Mouse (Mus musculus) liver (tissue): ENCODE results near the gene Cyp2d11.
A peak's percentile ranks its signal among the peaks of the same experiment; 100 is the strongest.

ENCODE experiments used
- DNase-seq: peaks from one replicate; pipeline ENCODE4 v3.0.0-alpha.2; 2020; ENCODE audit warnings: mixed read lengths

The Cyp2d11 gene

DNA sequence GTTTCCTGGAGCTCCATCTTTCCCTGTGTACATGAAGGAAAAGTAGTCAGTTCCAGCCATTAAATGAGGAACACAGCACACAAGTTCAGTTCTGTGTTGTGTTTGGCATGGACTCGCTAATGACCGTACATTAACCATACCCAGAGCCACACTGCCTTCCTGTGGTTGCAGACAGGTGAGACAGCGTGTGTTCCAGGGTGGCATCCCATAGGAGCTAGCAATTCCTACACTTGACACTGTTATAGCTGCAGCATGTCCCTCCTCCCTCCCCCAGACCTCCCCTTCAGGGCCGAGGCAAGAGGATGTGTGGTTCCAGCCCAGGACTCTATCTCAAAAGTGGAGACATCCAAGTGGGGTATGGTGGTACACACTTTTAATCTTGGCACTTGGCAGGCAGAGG lies 43.5 kb downstream of the Cyp2d11 start:
- DNase-seq, result no peak

GRCm38 (mm10) chr15:82348999-82349341 lies 44.9 kb downstream of the Cyp2d11 start:
- no peak for DNase-seq

GRCm38 (mm10) chr15:82348258-82348998 lies 45.4 kb downstream of the Cyp2d11 start:
- no peak for DNase-seq

- DNase-seq, result no peak
Measured at GRCm38 (mm10) chr15:82347852-82348251, 46.0 kb downstream of the Cyp2d11 start.

- no peak for DNase-seq
Measured at GRCm38 (mm10) chr15:82347303-82347676, 46.5 kb downstream of the Cyp2d11 start.

GRCm38 (mm10) chr15:82346580-82347302 lies 47.1 kb downstream of the Cyp2d11 start:
- DNase-seq, result no peak

GRCm38 (mm10) chr15:82345820-82346470 lies 47.9 kb downstream of the Cyp2d11 start:
- DNase-seq, result peak; percentile 99

DNA sequence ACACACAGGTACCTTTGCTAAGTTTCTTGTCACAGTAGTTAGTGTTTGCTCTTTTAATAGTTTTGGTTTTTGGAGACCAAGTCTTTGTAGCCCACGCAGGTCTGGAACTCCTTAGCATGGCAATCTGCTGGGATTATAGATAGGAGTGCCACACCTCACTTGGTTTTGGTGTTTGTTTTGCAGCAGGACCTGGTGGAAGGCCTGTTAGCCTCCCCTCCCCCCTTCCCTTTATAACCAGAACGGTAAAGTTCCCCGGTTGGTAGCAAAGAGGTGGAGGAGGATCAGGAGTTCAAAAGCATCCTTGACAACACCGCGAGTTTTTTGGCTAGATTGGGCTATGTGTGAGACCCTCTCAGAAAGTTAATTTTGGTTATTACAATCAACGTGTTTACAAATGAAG lies 48.9 kb downstream of the Cyp2d11 start:
- DNase-seq, result peak; percentile 59

GRCm38 (mm10) chr15:82343368-82344287 lies 50.2 kb downstream of the Cyp2d11 start:
- DNase-seq, result no peak

GRCm38 (mm10) chr15:82342543-82342935 lies 51.3 kb downstream of the Cyp2d11 start:
- no peak for DNase-seq

DNA sequence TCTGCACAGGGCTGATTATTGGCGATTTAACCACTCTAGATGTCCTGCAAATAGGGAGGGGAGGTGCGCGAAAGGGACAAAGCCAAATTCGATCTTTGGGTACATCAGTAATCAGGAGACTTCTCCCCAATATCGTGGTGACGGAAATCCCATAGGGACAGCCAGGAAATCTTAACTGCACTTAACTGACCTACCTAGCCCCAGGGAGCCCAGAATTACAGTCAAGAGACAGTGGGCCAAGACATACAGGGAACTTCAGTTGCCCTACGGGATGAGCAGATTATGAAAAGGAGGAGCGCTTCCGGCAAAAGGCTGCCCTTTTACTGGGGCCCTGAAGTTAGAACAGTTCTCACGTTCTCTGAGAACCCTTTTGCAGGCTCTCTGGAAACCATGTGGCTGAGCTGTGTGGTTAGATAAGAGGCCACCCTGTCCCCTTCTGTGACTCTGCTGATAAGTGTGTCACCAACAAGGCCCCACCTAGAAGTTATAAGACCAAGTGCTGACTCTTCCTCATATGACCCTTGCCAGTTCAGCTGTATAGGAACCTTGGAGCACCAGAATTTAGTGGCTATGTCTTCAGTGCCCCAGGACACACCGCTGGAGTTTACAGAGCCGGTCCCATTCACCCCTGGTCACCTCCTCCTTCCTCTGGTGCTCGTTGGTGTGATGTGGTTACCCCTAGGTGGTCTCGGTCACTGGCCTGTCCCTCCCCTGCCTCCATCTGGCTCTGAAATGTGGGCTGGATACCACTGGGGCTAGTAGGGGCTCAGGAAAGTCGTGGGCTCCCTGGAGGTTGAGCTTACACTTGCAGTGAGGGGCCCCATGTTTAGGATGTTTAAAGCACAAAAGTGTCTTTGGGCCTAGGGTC lies 51.9 kb downstream of the Cyp2d11 start:
- peak; percentile 88 for DNase-seq

DNA sequence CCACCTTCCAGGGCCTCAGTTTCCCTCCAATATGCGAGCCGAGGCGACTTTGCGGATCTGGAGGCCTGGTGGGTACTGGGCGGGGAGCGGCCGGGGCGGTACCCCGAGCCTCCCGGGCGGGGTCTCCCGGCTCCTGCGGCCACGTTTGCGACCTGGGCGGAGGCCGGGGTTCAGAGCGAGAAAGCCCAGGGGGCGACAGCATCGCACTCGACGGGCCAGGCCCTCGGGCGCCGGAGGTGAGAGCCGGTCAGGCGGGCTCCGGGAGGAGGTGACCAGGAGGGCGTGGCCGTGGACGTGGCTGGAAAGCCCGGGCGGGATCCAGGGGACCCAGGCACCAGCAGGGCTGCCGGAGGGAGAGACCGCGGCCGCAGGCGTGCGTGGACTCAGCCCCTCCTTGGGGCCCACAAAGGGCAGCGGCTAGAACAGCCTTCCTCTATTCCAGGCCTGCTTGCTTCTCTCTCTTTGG lies 52.8 kb downstream of the Cyp2d11 start:
- peak; percentile 91 for DNase-seq

DNA sequence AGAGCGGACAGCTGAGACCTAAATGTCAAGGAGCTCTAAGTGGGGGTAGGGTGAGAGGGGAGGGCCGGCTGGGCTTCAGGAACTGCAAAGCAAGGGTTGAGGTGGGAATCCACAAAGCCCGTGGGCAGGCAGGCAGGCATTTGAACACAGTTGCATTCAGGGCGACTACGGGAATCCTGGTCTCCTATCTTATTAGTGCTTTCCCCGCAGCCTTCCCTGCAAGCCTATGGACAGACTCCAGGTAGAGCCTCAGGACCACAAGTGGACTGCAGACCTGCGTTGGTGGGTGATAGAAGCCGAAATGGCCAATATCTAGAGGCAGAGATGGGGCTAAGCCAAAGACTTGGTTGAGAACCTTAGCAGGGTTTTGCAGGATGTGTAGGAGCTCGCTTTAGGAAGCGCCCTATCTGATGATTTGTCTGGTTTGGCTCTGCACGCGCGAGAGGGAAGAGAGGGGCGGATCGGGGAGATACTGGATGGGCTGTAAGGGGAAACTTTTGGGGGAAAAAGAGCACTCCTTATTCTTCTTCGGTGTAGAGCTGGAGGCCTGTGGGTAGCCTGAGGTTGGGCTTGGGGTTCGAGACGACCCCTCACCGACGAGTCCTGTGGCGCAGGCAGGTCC lies 53.3 kb downstream of the Cyp2d11 start:
- DNase-seq, result peak; percentile 80

- DNase-seq, result peak; percentile 38
Measured at GRCm38 (mm10) chr15:82339634-82340254, 54.1 kb downstream of the Cyp2d11 start.
